Mouse (Mus musculus): Measurements from ENCODE around the gene Olfr978.

DNA sequence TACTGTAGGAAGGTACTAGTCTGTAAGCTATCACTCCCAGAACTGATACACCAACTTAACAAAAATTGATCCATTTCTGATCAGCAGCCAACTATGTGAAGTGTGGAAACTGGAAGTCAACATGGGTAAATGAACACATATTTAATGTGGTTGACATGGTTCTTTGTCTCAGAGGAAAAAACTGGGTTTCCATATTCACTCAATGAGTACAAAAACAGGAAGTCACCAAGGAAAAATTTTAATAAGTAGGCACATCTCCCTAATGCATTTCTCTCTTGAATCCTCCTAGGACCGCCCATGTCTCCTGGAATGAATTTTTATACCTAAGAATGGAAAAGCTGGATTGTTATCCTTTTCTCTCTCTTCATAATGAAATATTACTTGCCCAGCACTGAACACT lies 17.6 kb downstream of the Olfr978 start, which contains the start of gene Olfr980:
- TF ChIP-seq POLR2A (IDR thresholded peaks at IDR 0.05; ENCODE audit: low read depth, low read length) (no peak), CTCF (IDR thresholded peaks at IDR 0.05; ENCODE audit: extremely low read depth, insufficient read length, insufficient replicate concordance, low read depth, low read length) (no peak)
